Mouse (Mus musculus) inflammation-experienced regulatory T-cells (primary cell): ENCODE data around the gene Krtdap. TPM values are rescaled to one million over a fixed set of nuclear protein-coding genes. Genes with fewer than 3 reads are reported as not detected.

Experiments
- polyA plus RNA-seq, 2 experiments: library from polyadenylated mRNA; unstranded; fragments of 100-300 nt; shearing (Covaris generic); gene quantifications; one replicate each; pipeline ENCODE4 v1.2.1; 2017

Krtdap gene
- not detected for polyA plus RNA-seq

GRCm38 (mm10) chr7:30787377-30788022 is at the start of gene Krtdap:
TSS of gene Krtdap (plus strand) at chr7:30787896.

DNA sequence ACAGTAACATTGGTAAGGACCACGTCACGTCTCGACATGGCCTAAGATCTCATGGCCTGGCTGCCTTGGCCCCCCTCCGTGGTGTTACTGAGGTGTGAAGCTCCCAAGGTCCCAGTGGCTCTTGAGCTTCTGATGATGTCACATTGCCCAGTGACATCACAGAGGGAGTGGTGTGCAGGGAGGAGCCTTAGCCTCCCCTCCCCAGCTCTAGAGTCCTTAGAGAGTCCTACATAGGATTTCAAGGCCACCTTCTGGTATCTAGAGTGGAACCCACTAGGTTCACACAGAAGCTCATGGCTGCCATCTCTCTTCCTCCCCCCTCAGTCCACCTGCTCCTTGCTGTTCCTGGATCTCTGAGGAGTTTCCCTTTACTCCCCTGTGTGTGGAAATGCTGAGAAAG is 44.1 kb upstream of the Krtdap start, which contains the start of gene Gapdhs:
Gene Gapdhs (minus strand): TSS at position 65 of the 400 bp plus-strand sequence.

DNA sequence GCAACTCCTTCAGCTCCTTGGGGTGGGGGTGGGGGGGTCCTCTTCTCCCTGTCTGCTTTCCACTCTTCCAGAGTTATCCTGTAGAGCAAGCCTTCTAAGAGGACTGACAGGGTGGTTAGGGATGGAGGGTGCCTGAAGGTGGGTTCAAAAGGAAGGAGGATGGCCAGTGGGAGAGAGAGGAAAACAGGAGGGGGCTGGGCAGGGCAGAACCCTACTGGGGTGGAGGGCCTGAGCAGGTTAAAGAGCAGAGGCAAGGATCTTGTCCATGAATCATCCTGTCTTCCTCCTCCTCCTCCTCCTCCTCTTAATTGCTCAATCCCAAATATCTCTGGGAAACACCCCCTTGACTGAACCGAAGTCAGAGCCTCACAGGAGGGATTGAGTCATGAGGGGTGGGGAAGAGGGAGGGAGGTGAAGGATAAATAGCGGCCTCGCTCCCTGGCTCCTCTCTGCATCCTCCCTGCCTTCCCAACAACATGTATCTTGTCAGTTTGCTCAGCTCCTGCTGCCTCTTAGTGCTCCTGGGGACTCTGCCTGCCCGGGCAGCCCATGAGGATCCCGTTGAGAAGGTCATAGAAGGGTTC is 36.5 kb upstream of the Krtdap start, which contains the start of gene Sbsn:
Gene Sbsn (plus strand): TSS at position 386 of the 584 bp plus-strand sequence.

GRCm38 (mm10) chr7:30763456-30763855 is 24.2 kb upstream of the Krtdap start, which contains the start of gene Dmkn:
TSS of gene Dmkn (plus strand) at chr7:30763756.

GRCm38 (mm10) chr7:30823675-30824074 is 36.0 kb downstream of the Krtdap start, which contains the start of gene Ffar2:
TSS of gene Ffar2 (minus strand) at chr7:30823775.

Other genes starting within 250 kb of the Krtdap start
- gene Hspb6, start 235.7 kb upstream of the Krtdap start, polyA plus RNA-seq: 1 to 10 TPM; 3.4 to 7.8 TPM
- gene Proser3, start 235.6 kb upstream of the Krtdap start, polyA plus RNA-seq: 1 to 10 TPM; 6.0 to 9.2 TPM
- 10 to 100 TPM; 80.6 to 85.0 TPM for gene Lin37, start 228.1 kb upstream of the Krtdap start, polyA plus RNA-seq
- 10 to 100 TPM; 39.3 to 39.7 TPM for gene U2af1l4, start 224.6 kb upstream of the Krtdap start, polyA plus RNA-seq
- gene Gm49396, start 224.6 kb upstream of the Krtdap start, polyA plus RNA-seq: 10 to 100 TPM; 76.1 to 100.0 TPM
- gene Psenen, start 224.3 kb upstream of the Krtdap start, polyA plus RNA-seq: 100 to 1,000 TPM; 211 to 228 TPM
- gene Igflr1, start 222.5 kb upstream of the Krtdap start, polyA plus RNA-seq: 100 to 1,000 TPM in 1 of 2 experiments, 10 to 100 TPM in 1; 76.2 to 250 TPM
- 10 to 100 TPM; 10.6 to 16.5 TPM for gene Kmt2b, start 199.2 kb upstream of the Krtdap start, polyA plus RNA-seq
- gene Zbtb32, start 189.0 kb upstream of the Krtdap start, polyA plus RNA-seq: 10 to 100 TPM in 1 of 2 experiments, 1 to 10 TPM in 1; 5.3 to 20.8 TPM
- 1 to 10 TPM in 1 of 2 experiments, not detected in 1; 1.6 TPM for gene Upk1a, start 175.0 kb upstream of the Krtdap start, polyA plus RNA-seq
- 100 to 1,000 TPM; 588 to 621 TPM for gene Cox6b1, start 161.7 kb upstream of the Krtdap start, polyA plus RNA-seq
- not detected for gene Etv2, start 152.0 kb upstream of the Krtdap start, polyA plus RNA-seq
- 100 to 1,000 TPM; 177 to 208 TPM for gene Rbm42, start 137.6 kb upstream of the Krtdap start, polyA plus RNA-seq
- gene Haus5, start 122.9 kb upstream of the Krtdap start, polyA plus RNA-seq: 10 to 100 TPM; 34.8 to 50.8 TPM
- 1 to 10 TPM in 1 of 2 experiments, not detected in 1; 3.0 TPM for gene Pmis2, start 116.3 kb upstream of the Krtdap start, polyA plus RNA-seq
- gene 2200002J24Rik, start 89.0 kb upstream of the Krtdap start, polyA plus RNA-seq: not detected
- gene Atp4a, start 75.7 kb upstream of the Krtdap start, polyA plus RNA-seq: 1 to 10 TPM in 1 of 2 experiments, not detected in 1; 2.4 TPM
- 100 to 1,000 TPM; 107 to 111 TPM for gene Tmem147, start 58.4 kb upstream of the Krtdap start, polyA plus RNA-seq
- 1 to 10 TPM in 1 of 2 experiments, under 1 TPM in 1; 0.40 to 1.6 TPM for gene Gapdhs, start 44.2 kb upstream of the Krtdap start, polyA plus RNA-seq
- gene Sbsn, start 36.4 kb upstream of the Krtdap start, polyA plus RNA-seq: 1 to 10 TPM in 1 of 2 experiments, not detected in 1; 2.9 TPM
- gene Dmkn, start 24.1 kb upstream of the Krtdap start, polyA plus RNA-seq: under 1 TPM in 1 of 2 experiments, not detected in 1; 0.37 TPM
- 1 to 10 TPM in 1 of 2 experiments, not detected in 1; 1.0 TPM for gene Ffar2, start 35.9 kb downstream of the Krtdap start, polyA plus RNA-seq
- gene Ffar3, start 68.3 kb downstream of the Krtdap start, polyA plus RNA-seq: not detected
- gene Ffar1, start 73.7 kb downstream of the Krtdap start, polyA plus RNA-seq: 1 to 10 TPM in 1 of 2 experiments, under 1 TPM in 1; 0.14 to 1.0 TPM
- 10 to 100 TPM; 16.6 to 28.0 TPM for gene Cd22, start 92.4 kb downstream of the Krtdap start, polyA plus RNA-seq
- under 1 TPM; 0.17 to 0.66 TPM for gene Mag, start 127.0 kb downstream of the Krtdap start, polyA plus RNA-seq
- gene Hamp2, start 136.8 kb downstream of the Krtdap start, polyA plus RNA-seq: under 1 TPM in 1 of 2 experiments, not detected in 1; 0.40 TPM
- under 1 TPM in 1 of 2 experiments, not detected in 1; 0.75 TPM for gene Hamp, start 156.1 kb downstream of the Krtdap start, polyA plus RNA-seq
- 10 to 100 TPM in 1 of 2 experiments, 1 to 10 TPM in 1; 9.6 to 19.0 TPM for gene Usf2, start 168.9 kb downstream of the Krtdap start, polyA plus RNA-seq
- gene Lsr, start 185.6 kb downstream of the Krtdap start, polyA plus RNA-seq: 10 to 100 TPM in 1 of 2 experiments, 1 to 10 TPM in 1; 8.3 to 15.2 TPM
- under 1 TPM; 0.58 to 0.88 TPM for gene Fam187b, start 185.9 kb downstream of the Krtdap start, polyA plus RNA-seq